Mouse (Mus musculus): ENCODE results near the gene Zmynd10.

Gene Zmynd10

GRCm38 (mm10) chr9:107541005-107541404, 6.1 kb upstream of the Zmynd10 start:
- DNase-seq = no peak

GRCm38 (mm10) chr9:107541474-107542351, 5.4 kb upstream of the Zmynd10 start, which contains the start of the genes Cyb561d2 and Nprl2:
Gene Cyb561d2, minus strand, starts transcription at chr9:107542193.
Gene Nprl2, plus strand, starts transcription at chr9:107542226.
- DNase-seq = peak; percentile 94 to 96

DNA sequence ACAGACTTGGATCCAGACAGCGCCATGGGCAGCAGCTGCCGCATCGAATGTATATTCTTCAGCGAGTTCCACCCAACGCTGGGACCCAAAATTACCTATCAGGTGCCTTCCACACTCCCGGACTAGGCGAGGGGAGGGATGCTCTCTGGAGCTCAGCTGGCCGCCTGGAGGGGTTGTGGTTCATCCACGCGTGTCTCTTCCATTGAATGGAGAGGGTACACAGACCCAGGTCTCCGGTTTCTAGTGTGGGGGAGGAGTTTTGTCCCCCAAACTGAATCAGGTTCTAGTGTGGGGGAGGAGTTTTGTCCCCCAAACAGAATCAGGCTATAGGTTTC, 4.8 kb upstream of the Zmynd10 start:
- no peak for DNase-seq

DNA sequence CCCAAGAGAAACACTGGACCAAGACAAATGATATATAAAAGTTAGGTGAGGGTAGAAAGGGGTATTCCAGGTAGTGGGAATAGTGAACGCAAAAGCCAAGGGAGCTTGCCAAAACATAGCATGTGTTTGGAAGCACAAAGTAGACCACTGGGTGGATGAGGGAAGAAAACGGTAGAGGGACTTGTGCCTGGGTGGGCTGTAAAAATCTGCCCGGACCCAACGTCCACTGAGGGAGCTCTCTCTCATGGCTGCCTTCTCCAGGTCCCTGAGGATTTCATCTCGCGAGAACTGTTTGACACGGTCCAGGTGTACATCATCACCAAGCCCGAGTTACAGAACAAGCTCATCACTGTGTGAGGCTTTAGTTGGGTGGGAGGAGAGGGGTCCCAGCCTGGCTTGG, 4.4 kb upstream of the Zmynd10 start:
- DNase-seq = no peak

DNA sequence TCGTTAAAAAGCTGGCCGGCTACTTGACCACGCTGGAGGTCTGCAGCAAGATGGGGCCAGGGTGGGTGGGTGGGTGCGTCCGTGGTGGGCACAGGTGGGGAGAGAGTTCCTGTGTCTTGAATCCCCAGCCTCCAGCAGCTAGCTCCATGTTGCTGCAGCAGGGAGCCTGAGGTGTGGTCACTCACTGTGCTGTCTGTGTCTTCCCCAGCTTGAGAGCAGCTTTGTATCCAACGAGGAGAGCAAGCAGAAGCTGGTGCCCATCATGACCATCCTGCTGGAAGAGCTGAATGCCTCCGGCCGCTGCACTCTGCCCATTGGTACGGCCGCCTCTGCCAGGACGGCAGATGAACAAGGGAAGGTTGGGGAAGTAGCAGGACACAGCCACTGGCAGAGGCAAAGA, 3.8 kb upstream of the Zmynd10 start:
- DNase-seq = no peak

DNA sequence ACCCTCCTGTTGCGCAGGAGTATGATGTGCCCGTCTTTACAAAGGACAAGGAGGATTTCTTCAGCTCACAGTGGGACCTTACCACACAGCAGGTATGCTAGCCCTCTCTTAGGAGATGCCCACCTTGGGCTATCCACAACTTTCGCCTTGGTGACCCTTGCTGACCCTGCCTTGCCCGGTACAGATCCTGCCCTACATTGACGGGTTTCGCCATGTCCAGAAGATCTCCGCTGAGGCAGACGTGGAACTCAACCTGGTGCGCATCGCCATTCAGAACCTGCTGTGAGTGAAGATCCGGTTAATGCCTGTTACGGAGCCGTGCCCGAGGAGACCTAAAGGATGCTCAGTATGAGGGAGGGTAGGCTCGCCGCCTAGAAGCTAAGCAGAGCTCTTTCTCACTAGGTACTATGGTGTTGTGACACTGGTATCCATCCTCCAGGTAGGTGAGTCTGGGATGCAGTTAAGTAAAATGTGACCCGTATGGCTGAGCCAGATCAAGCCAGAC, 2.9 kb upstream of the Zmynd10 start:
- DNase-seq = no peak

DNA sequence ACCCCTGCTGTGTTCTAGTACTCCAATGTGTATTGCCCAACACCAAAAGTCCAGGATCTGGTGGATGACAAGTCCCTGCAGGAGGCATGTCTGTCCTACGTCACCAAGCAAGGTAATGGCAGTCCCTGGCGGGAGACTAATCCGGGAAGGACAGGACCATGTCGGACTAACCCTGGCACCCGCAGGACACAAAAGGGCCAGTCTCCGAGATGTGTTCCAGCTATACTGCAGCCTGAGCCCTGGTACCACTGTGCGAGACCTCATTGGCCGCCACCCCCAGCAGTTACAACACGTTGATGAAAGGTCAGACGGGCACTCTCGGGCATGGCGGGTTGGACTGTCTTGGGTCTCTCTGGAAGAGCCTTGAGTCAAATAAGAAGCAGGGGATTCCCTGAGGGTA, 2.4 kb upstream of the Zmynd10 start:
- DNase-seq = peak in 1 of 2 experiments; percentile 59

DNA sequence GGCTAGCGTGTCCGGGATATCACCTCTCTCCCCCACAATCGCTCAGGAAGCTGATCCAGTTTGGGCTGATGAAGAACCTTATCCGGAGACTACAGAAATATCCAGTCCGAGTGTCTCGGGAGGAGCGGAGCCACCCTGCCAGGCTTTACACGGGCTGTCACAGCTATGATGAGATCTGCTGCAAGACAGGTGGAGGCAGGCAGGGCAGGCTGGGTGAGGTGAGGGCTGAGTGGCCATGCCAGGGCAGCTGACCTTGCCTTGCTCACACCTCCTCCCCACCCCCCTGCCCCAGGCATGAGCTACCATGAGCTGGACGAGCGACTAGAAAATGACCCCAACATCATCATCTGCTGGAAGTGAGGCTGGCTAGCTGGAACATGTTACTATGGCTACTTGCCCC, 1.9 kb upstream of the Zmynd10 start:
- DNase-seq = peak in 1 of 2 experiments; percentile 56

GRCm38 (mm10) chr9:107545602-107546001, 1.5 kb upstream of the Zmynd10 start:
- peak; percentile 80 to 89 for DNase-seq

DNA sequence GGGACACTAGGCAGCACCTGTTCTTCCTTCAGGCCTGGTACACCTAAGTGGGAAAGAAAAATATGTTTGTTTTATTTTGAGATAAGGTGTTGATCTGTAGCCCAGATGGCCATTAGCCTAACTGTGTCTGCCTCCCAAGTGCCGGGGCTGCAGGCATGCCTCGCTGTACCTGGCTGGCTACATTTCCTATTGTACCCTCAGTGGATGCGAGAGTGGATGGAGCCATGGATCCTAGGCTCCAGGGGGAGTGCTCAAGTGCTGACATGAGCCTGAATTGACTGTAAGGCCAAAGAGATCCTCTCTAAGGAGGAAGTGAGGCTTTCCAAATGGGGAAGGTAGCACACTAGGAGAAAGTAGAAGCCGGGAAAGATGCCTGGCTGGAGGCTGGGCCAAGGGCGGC, 859 bp downstream of the Zmynd10 start:
- peak in 1 of 2 experiments; percentile 40 for DNase-seq

- DNase-seq = peak in 1 of 2 experiments; percentile 46
Measured at GRCm38 (mm10) chr9:107548820-107549219, 1.7 kb downstream of the Zmynd10 start.

DNA sequence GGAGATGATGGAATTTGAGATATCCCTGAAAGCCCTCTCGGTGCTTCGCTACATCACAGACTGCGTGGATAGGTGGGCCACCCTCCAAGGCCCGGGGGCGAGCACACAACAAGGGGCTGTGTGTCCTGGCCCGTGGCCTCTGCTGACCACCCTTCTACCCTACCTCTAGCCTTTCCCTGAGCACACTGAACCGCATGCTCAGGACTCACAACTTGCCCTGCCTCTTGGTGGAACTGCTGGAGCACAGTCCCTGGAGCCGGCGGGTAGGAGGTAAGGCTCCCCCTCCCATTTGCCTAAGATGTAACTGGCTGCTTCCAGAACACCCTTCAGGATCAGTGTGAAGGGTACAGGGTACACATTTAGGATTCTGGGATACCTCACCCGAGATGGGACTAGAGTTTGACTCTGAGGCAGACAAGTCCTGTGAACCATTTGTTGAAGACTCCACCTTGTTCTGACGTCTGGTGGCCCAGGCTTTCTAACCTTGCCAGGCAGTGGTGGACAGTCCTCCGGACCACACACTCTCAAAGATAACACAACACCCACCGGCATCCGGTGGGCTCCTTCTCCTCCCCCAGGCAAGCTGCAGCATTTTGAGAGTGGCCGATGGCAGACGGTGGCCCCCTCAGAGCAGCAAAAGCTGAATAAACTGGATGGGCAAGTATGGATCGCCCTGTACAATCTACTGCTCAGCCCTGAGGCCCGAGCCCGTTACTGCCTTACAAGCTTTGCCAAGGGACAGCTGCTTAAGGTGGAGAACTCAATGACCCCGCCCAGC, 2.4 kb downstream of the Zmynd10 start:
- DNase-seq = peak in 1 of 2 experiments; percentile 50

DNA sequence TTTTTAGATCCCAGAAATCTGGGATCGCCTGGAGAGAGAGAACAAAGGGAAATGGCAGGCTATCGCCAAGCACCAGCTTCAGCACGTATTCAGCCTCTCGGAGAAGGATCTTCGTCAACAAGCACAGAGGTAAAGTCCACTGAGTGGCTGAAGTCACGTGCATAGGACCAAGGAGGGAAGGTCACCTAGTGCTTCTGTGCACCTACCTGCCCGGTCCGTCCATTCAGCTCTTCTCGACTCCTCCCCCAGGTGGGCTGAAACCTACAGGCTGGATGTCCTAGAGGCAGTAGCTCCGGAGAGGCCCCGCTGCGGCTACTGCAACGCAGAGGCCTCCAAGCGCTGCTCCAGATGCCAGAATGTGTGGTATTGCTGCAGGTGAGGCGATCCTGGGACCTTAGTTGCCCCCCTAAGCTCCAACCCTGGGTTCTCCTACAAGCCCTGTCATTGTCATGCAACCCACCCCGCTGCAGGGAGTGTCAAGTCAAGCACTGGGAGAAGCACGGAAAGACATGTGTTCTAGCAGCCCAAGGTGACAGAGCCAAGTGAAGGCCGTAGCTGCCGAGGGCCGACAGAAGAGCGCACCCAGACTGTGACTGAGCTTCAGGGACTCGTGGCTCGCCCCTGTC, 3.5 kb downstream of the Zmynd10 start:
- peak; percentile 84 to 95 for DNase-seq

GRCm38 (mm10) chr9:107551117-107551889, 4.2 kb downstream of the Zmynd10 start, which contains the start of gene Rassf1:
Gene Rassf1, plus strand, starts transcription at chr9:107551555.
- DNase-seq = peak; percentile 78 to 92

GRCm38 (mm10) chr9:107551890-107552355, 4.8 kb downstream of the Zmynd10 start:
- DNase-seq = no peak

- DNase-seq = peak in 1 of 2 experiments; percentile 42
Measured at GRCm38 (mm10) chr9:107552690-107553393, 5.7 kb downstream of the Zmynd10 start.

DNA sequence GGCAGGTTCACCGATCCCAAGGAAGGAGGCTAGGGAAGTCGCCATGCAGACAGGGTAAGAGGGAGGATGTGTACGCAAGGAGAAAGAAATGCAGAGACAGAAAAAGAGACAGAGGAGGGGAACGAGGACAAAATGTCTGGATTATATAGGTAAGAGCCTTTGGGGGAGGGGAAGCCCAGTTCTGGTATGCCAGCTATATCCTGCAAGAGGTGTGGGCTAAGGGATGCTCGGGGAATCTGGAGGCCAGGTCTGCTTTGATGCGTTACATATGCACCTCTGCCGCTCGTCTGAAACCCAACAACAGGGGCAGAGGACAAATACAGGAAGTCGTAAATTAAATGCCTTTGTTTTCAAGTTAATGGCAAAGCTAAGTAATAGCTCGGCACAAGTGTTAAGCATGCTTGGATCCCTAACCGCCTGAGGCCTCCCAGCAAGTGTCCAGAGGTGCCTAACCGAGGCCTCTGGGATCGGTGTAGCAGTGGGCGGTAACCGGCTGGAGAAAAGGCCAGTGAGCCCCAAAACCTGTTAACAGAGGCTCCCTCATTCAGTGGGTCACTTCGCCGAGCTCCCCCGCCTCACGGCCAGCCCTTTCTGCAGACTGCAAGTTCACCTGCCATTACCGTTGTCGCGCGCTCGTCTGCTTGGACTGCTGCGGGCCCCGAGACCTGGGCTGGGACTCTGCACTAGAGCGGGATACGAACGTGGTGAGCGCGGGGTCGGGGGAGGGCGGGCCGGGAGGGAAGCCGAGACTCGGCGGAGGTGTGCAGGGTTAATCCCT, 6.6 kb downstream of the Zmynd10 start:
- DNase-seq = peak in 1 of 2 experiments; percentile 79

DNA sequence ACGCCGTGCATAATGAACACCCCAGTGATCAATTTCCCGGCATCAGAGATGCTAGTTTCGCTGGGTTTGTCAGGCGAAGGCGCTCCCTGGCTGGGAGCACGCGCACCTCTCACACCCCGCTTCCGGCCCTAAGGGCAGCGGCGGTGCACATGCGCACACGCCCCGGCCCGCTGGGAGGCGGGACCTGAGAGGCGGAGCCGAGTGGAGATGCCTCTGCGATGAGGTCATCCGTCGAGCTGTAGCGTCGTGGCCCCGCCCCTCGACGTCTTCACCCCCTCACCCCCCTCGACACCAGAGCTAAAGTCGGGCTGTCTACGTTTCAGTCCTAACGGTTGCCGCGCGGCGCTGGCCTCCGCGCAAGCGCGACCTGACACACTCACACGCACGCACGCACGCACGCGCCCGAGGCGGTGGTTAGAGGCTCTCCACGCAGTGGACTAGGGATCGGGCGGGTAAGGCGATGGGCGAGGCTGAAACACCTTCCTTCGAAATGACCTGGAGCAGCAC, 7.3 kb downstream of the Zmynd10 start:
- DNase-seq = peak; percentile 97

- DNase-seq = peak; percentile 68 to 82
Measured at GRCm38 (mm10) chr9:107555031-107555457, 7.9 kb downstream of the Zmynd10 start.

DNA sequence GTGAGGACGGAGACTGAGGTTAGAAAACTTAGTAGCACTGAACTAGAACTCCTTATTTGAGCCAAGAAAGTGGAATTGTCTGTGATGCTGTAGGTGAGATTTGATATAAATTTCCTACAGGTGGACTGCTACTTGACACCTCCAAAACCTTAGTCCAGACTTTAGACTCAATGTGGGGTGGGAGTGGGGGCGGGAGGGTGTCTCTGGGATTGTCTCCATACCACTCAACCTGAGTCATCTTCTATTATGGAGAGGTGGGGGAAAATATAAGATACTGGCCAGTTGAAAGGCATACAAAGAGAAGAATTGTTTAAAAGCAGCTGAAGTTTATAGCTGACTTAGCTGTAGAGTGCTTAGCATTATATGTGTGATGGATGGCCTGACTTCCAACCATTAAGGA, 8.6 kb downstream of the Zmynd10 start:
- DNase-seq = no peak
